Comparison of ENCODE assay signal across 7 mouse cellular contexts in genomic region chr4:62822568-62822967, GRCm38 (mm10).
A peak's percentile ranks its signal among the peaks of the same experiment; 100 is the strongest.
DNase-seq lines count a peak whose midpoint lies in the region; ATAC-seq and TF ChIP-seq lines count a peak whose summit lies in the region.

No protein-coding gene starts in this region.

- H3K4me2 ChIP-seq in kidney, postnatal 0 days (ENCODE audit: low read length), result no peak overlapping the region
- no peak overlapping the region for H3K4me2 ChIP-seq in liver, embryonic 14.5 days (ENCODE audit: low read depth)

- TF ChIP-seq CTCF in kidney, postnatal 0 days (IDR thresholded peaks at IDR 0.05; ENCODE audit: low read depth), result peak; percentile 79
- peak; percentile 52 for TF ChIP-seq CTCF in liver, embryonic 14.5 days (IDR thresholded peaks at IDR 0.05; ENCODE audit: low read depth)
- TF ChIP-seq CTCF in small intestine, adult 2 months (IDR thresholded peaks at IDR 0.05; ENCODE audit: extremely low read depth, insufficient read length, insufficient replicate concordance, low read depth, low read length), result peak; percentile 41; the same call in 1 of the 2 replicates

- no peak overlapping the region for H3K9ac ChIP-seq in kidney, postnatal 0 days (ENCODE audit: low read depth, low read length)
- H3K9ac ChIP-seq in liver, embryonic 14.5 days (replicated peaks), result no peak overlapping the region

- H3K27ac ChIP-seq in kidney, postnatal 0 days, result no peak overlapping the region
- no peak overlapping the region for H3K27ac ChIP-seq in liver, embryonic 14.5 days
- H3K27ac ChIP-seq in small intestine, adult 2 months (ENCODE audit: insufficient read depth, low read depth, low read length), result no peak overlapping the region

- DNase-seq in spleen, postnatal 36 days (ENCODE audit: low spot score in 2 of 2), result peak; percentile 6 to 34
- no peak for DNase-seq in spleen, adult 12 weeks (ENCODE audit: low spot score)
- peak; percentile 53 for DNase-seq in adrenal gland, adult 8-10 months
- DNase-seq in embryo, embryonic 9.5 days (ENCODE audit: extremely low spot score), result peak; percentile 28
- DNase-seq in kidney, postnatal 0 days (ENCODE audit: low spot score), result peak; percentile 82
- DNase-seq in liver, embryonic 14.5 days (ENCODE audit: low read depth in 3 of 3, low spot score in 3 of 3), result peak in 1 of 3 experiments; percentile 17

- no peaks in the 10 kb centered on the region for H3K9me3 ChIP-seq in kidney, postnatal 0 days (replicated peaks; ENCODE audit: low read length)
- no peaks in the 10 kb centered on the region for H3K9me3 ChIP-seq in liver, embryonic 14.5 days (ENCODE audit: control insufficient read depth, low read length)

- peak; percentile 57 for ATAC-seq in kidney, postnatal 0 days (replicated peaks; ENCODE audit: low FRiP score, low read depth)
- no peak for ATAC-seq in liver, embryonic 14.5 days (ENCODE audit: insufficient read depth)

- TF ChIP-seq EP300 in liver, embryonic 14.5 days (IDR thresholded peaks at IDR 0.05; ENCODE audit: low read depth), result no peak

- no peak overlapping the region for H3K4me3 ChIP-seq in kidney, postnatal 0 days (replicated peaks; ENCODE audit: low read depth, low read length)
- H3K4me3 ChIP-seq in liver, embryonic 14.5 days (ENCODE audit: insufficient read depth in 1 of 2, low read depth in 2 of 2, low read length in 2 of 2), result no peak overlapping the region
- H3K4me3 ChIP-seq in small intestine, adult 2 months (ENCODE audit: low read depth, low read length), result no peak overlapping the region

- no peak for TF ChIP-seq POLR2A in small intestine, adult 2 months (IDR thresholded peaks at IDR 0.05; ENCODE audit: low read depth, low read length)

- 32% methylated on average over 7 of the region's 7 CpGs for WGBS in kidney, postnatal 0 days
- 24% methylated on average over 7 of the region's 7 CpGs for WGBS in liver, embryonic 14.5 days (ENCODE audit: insufficient replicate concordance)
- WGBS in small intestine, adult 2 months, result 25% methylated on average over 7 of the region's 7 CpGs

- no peaks in the 10 kb centered on the region for H3K27me3 ChIP-seq in kidney, postnatal 0 days (ENCODE audit: insufficient read depth, low read length)
- no peaks in the 10 kb centered on the region for H3K27me3 ChIP-seq in liver, embryonic 14.5 days (ENCODE audit: control insufficient read depth, insufficient read depth, low read length)
- H3K27me3 ChIP-seq in small intestine, adult 2 months (ENCODE audit: control insufficient read depth, insufficient read depth, low read length), result no peaks in the 10 kb centered on the region

- H3K4me1 ChIP-seq in kidney, postnatal 0 days (replicated peaks; ENCODE audit: insufficient read depth, low read length), result no peaks in the 10 kb centered on the region
- no peaks in the 10 kb centered on the region for H3K4me1 ChIP-seq in liver, embryonic 14.5 days (replicated peaks; ENCODE audit: control insufficient read depth in 2 of 2, insufficient read depth in 2 of 2, low read length in 1 of 2)
- H3K4me1 ChIP-seq in small intestine, adult 2 months (ENCODE audit: control insufficient read depth, insufficient read depth, insufficient read length, low read length), result no peaks in the 10 kb centered on the region

- H3K36me3 ChIP-seq in kidney, postnatal 0 days (ENCODE audit: insufficient read depth, low read length), result no peaks in the 10 kb centered on the region
- H3K36me3 ChIP-seq in liver, embryonic 14.5 days (replicated peaks; ENCODE audit: control insufficient read depth, insufficient read depth, low read depth), result no peaks in the 10 kb centered on the region
- H3K36me3 ChIP-seq in small intestine, adult 2 months (ENCODE audit: control insufficient read depth, insufficient read depth, low read length), result no peaks in the 10 kb centered on the region
